Mouse (Mus musculus): ENCODE data around the gene Bcat2. TPM values are rescaled to one million over a fixed set of nuclear protein-coding genes. Genes with fewer than 3 reads are reported as not detected.

Bcat2 gene
- polyA plus RNA-seq, 1 experiment from 2014 or later = 51.1 TPM

- 16% methylated on average over 29 of the region's 29 CpGs for WGBS
- peaks cover 14% of the 10 kb centered on the region for H3K36me3 ChIP-seq (replicated peaks)
- H3K4me1 ChIP-seq = peaks cover 62% of the 10 kb centered on the region
- peak; percentile 97 for DNase-seq (ENCODE audit: low spot score)
- peak overlapping the region; percentile 73 for H3K27ac ChIP-seq (replicated peaks)
- H3K9me3 ChIP-seq = peaks cover 7% of the 10 kb centered on the region; the same call in 1 of the 2 replicates
- H3K27me3 ChIP-seq (replicated peaks; ENCODE audit: low read depth, poor library complexity, severe bottlenecking) = peaks cover 27% of the 10 kb centered on the region
- peak overlapping the region; percentile 49 for H3K4me3 ChIP-seq
Measured at GRCm38 (mm10) chr7:45638623-45639401, 68.9 kb downstream of the Bcat2 start.

Other genes with a start within 250 kb of the Bcat2 start
- 10.6 and 11.3 TPM in 2 replicates for gene Trpm4, start 236.4 kb upstream of the Bcat2 start, polyA plus RNA-seq (2016; fragmentation: Nextera tagmentation; extraction: Ambion mirVana)
- 0.31 and 0.64 TPM in 2 replicates for gene Hrc, start 234.9 kb upstream of the Bcat2 start, polyA plus RNA-seq (2016; fragmentation: Nextera tagmentation; extraction: Ambion mirVana)
- 5.8 and 7.1 TPM in 2 replicates for gene Ppfia3, start 203.1 kb upstream of the Bcat2 start, polyA plus RNA-seq (2016; fragmentation: Nextera tagmentation; extraction: Ambion mirVana)
- gene Lin7b, start 199.6 kb upstream of the Bcat2 start, polyA plus RNA-seq (2016; fragmentation: Nextera tagmentation; extraction: Ambion mirVana) = 0.24 and 1.2 TPM in 2 replicates
- 285 and 287 TPM in 2 replicates for gene Snrnp70, start 174.4 kb upstream of the Bcat2 start, polyA plus RNA-seq (2016; fragmentation: Nextera tagmentation; extraction: Ambion mirVana)
- gene Kcna7, start 164.5 kb upstream of the Bcat2 start, polyA plus RNA-seq (2016; fragmentation: Nextera tagmentation; extraction: Ambion mirVana) = 0.06 TPM in 1 of 2 replicates, not detected in the other
- gene Ntf5, start 156.5 kb upstream of the Bcat2 start, polyA plus RNA-seq (2016; fragmentation: Nextera tagmentation; extraction: Ambion mirVana) = 2.8 TPM in 2 replicates
- gene Lhb, start 149.3 kb upstream of the Bcat2 start, polyA plus RNA-seq (2016; fragmentation: Nextera tagmentation; extraction: Ambion mirVana) = 0.24 and 0.70 TPM in 2 replicates
- gene Gys1, start 135.3 kb upstream of the Bcat2 start, polyA plus RNA-seq (2016; fragmentation: Nextera tagmentation; extraction: Ambion mirVana) = 44.2 and 45.5 TPM in 2 replicates
- 227 TPM in 2 replicates for gene Ruvbl2, start 132.1 kb upstream of the Bcat2 start, polyA plus RNA-seq (2016; fragmentation: Nextera tagmentation; extraction: Ambion mirVana)
- 5,460 and 5,734 TPM in 2 replicates for gene Ftl1, start 110.3 kb upstream of the Bcat2 start, polyA plus RNA-seq (2016; fragmentation: Nextera tagmentation; extraction: Ambion mirVana)
- gene Bax, start 103.3 kb upstream of the Bcat2 start, polyA plus RNA-seq (2016; fragmentation: Nextera tagmentation; extraction: Ambion mirVana) = 243 and 247 TPM in 2 replicates
- 0.93 and 1.4 TPM in 2 replicates for gene Tulp2, start 88.3 kb upstream of the Bcat2 start, polyA plus RNA-seq (2016; fragmentation: Nextera tagmentation; extraction: Ambion mirVana)
- not detected in 2 replicates for gene Gm45808, start 83.3 kb upstream of the Bcat2 start, polyA plus RNA-seq (2016; fragmentation: Nextera tagmentation; extraction: Ambion mirVana)
- gene Dhdh, start 81.3 kb upstream of the Bcat2 start, polyA plus RNA-seq (2016; fragmentation: Nextera tagmentation; extraction: Ambion mirVana) = 5.7 and 7.4 TPM in 2 replicates
- gene Nucb1, start 59.7 kb upstream of the Bcat2 start, polyA plus RNA-seq (2016; fragmentation: Nextera tagmentation; extraction: Ambion mirVana) = 115 and 123 TPM in 2 replicates
- gene Ppp1r15a, start 43.9 kb upstream of the Bcat2 start, polyA plus RNA-seq (2016; fragmentation: Nextera tagmentation; extraction: Ambion mirVana) = 18.6 and 21.6 TPM in 2 replicates
- 1.9 and 2.3 TPM in 2 replicates for gene Plekha4, start 43.8 kb upstream of the Bcat2 start, polyA plus RNA-seq (2016; fragmentation: Nextera tagmentation; extraction: Ambion mirVana)
- 0.87 and 0.92 TPM in 2 replicates for gene Hsd17b14, start 15.3 kb upstream of the Bcat2 start, polyA plus RNA-seq (2016; fragmentation: Nextera tagmentation; extraction: Ambion mirVana)
- not detected in 2 replicates for gene Fgf21, start 45.3 kb downstream of the Bcat2 start, polyA plus RNA-seq (2016; fragmentation: Nextera tagmentation; extraction: Ambion mirVana)
- gene Fut1, start 47.1 kb downstream of the Bcat2 start, polyA plus RNA-seq (2016; fragmentation: Nextera tagmentation; extraction: Ambion mirVana) = 0.07 and 0.44 TPM in 2 replicates
- 0.07 and 0.10 TPM in 2 replicates for gene Izumo1, start 51.7 kb downstream of the Bcat2 start, polyA plus RNA-seq (2016; fragmentation: Nextera tagmentation; extraction: Ambion mirVana)
- gene Rasip1, start 57.3 kb downstream of the Bcat2 start, polyA plus RNA-seq (2016; fragmentation: Nextera tagmentation; extraction: Ambion mirVana) = 6.5 and 6.8 TPM in 2 replicates
- gene Mamstr, start 69.8 kb downstream of the Bcat2 start, polyA plus RNA-seq (2016; fragmentation: Nextera tagmentation; extraction: Ambion mirVana) = 1.3 and 3.1 TPM in 2 replicates
- gene Fut2, start 96.2 kb downstream of the Bcat2 start, polyA plus RNA-seq (2016; fragmentation: Nextera tagmentation; extraction: Ambion mirVana) = 0.07 and 0.16 TPM in 2 replicates
- 0.28 and 0.42 TPM in 2 replicates for gene Ntn5, start 113.9 kb downstream of the Bcat2 start, polyA plus RNA-seq (2016; fragmentation: Nextera tagmentation; extraction: Ambion mirVana)
- gene Sec1, start 124.2 kb downstream of the Bcat2 start, polyA plus RNA-seq (2016; fragmentation: Nextera tagmentation; extraction: Ambion mirVana) = 0.55 and 0.64 TPM in 2 replicates
- 8.5 and 9.1 TPM in 2 replicates for gene Car11, start 129.7 kb downstream of the Bcat2 start, polyA plus RNA-seq (2016; fragmentation: Nextera tagmentation; extraction: Ambion mirVana)
- 3.6 and 4.3 TPM in 2 replicates for gene Dbp, start 134.9 kb downstream of the Bcat2 start, polyA plus RNA-seq (2016; fragmentation: Nextera tagmentation; extraction: Ambion mirVana)
- 1,168 and 1,206 TPM in 2 replicates for gene Rpl18, start 145.3 kb downstream of the Bcat2 start, polyA plus RNA-seq (2016; fragmentation: Nextera tagmentation; extraction: Ambion mirVana)
- gene Sphk2, start 147.8 kb downstream of the Bcat2 start, polyA plus RNA-seq (2016; fragmentation: Nextera tagmentation; extraction: Ambion mirVana) = 41.5 and 42.1 TPM in 2 replicates
- 1.8 and 2.2 TPM in 2 replicates for gene Fam83e, start 151.1 kb downstream of the Bcat2 start, polyA plus RNA-seq (2016; fragmentation: Nextera tagmentation; extraction: Ambion mirVana)
- gene Spaca4, start 155.7 kb downstream of the Bcat2 start, polyA plus RNA-seq (2016; fragmentation: Nextera tagmentation; extraction: Ambion mirVana) = 0.22 TPM in 1 of 2 replicates, not detected in the other
- gene Lmtk3, start 213.6 kb downstream of the Bcat2 start, polyA plus RNA-seq (2016; fragmentation: Nextera tagmentation; extraction: Ambion mirVana) = 2.1 and 3.0 TPM in 2 replicates
- 1.6 and 1.7 TPM in 2 replicates for gene Sult2b1, start 214.5 kb downstream of the Bcat2 start, polyA plus RNA-seq (2016; fragmentation: Nextera tagmentation; extraction: Ambion mirVana)
- gene Cyth2, start 244.4 kb downstream of the Bcat2 start, polyA plus RNA-seq (2016; fragmentation: Nextera tagmentation; extraction: Ambion mirVana) = 157 and 161 TPM in 2 replicates